Mouse (Mus musculus) ES-Bruce4 (cell line): Measurements from ENCODE around the gene Arsb.

Source experiments
- CTCF ChIP-seq: IDR thresholded peaks from one replicate; pipeline ENCODE4 v1.8.1; 2011; ENCODE audit warnings: low read depth, low read length
- POLR2A ChIP-seq: IDR thresholded peaks from one replicate; pipeline ENCODE4 v1.8.1; 2011; ENCODE audit warnings: low read length; ENCODE audit not compliant: insufficient read depth

DNA sequence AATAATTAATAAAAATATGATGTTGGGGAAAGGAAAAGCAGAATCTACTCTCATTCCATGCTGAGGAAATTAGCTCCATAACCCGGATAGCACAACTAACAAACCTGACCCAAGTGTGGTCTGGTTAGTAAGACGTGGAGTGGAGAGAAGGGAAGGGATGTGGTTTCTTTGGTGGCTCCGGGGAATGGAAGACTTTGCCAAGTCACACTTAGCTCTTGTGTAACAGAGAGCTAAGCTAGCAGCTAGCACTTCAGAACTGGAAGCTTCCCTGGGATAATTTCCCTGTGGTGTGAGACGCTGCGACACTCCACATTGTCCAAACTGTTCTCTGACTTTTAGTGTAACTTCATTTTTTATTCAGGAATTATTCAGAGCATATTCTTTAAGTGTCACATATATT lies 198.7 kb downstream of the Arsb start:
- TF ChIP-seq CTCF (no peak), POLR2A (no peak)
